Mouse (Mus musculus) megakaryocyte, embryonic 14.5 days (primary cell): ENCODE measurements around the gene S100b. TPM values are rescaled to one million over a fixed set of nuclear protein-coding genes. Genes with fewer than 3 reads are reported as not detected.
A peak's percentile ranks its signal among the peaks of the same experiment; 100 is the strongest.

Source experiments
- H3K27me3 ChIP-seq: replicated peaks from 2 replicates; pipeline ENCODE3; 2012; ENCODE audit warnings: inconsistent platforms
- H3K36me3 ChIP-seq: replicated peaks from 2 replicates; pipeline ENCODE3; 2012; ENCODE audit warnings: low read length, inconsistent platforms, mixed read lengths
- H3K4me1 ChIP-seq: 2 replicates; pipeline ENCODE4 v1.6.1; 2012; ENCODE audit warnings: inconsistent platforms
- H3K4me3 ChIP-seq: replicated peaks from 2 replicates; pipeline ENCODE3; 2012; ENCODE audit warnings: moderate library complexity, mild to moderate bottlenecking, inconsistent platforms
- H3K9me3 ChIP-seq: 2 replicates; pipeline ENCODE4 v1.6.1; 2012; ENCODE audit warnings: inconsistent platforms
- FLI1 ChIP-seq: IDR thresholded peaks from 2 replicates; pipeline ENCODE4 v1.6.1; 2012; ENCODE audit warnings: low read length, inconsistent platforms, mixed read lengths
- GATA1 ChIP-seq: IDR thresholded peaks from 3 replicates; pipeline ENCODE4 v1.6.1; 2012; ENCODE audit warnings: mixed read lengths, low read length, inconsistent platforms, borderline replicate concordance
- polyA plus RNA-seq: library from polyadenylated mRNA; stranded (reverse); fragments of >175 nt; gene quantifications from 2 replicates; pipeline ENCODE4 v1.2.3, GENCODE M21; 2012; ENCODE audit warnings: low replicate concordance; ENCODE audit not compliant: insufficient read depth

Gene S100b
- polyA plus RNA-seq, 1 experiment: not detected

DNA sequence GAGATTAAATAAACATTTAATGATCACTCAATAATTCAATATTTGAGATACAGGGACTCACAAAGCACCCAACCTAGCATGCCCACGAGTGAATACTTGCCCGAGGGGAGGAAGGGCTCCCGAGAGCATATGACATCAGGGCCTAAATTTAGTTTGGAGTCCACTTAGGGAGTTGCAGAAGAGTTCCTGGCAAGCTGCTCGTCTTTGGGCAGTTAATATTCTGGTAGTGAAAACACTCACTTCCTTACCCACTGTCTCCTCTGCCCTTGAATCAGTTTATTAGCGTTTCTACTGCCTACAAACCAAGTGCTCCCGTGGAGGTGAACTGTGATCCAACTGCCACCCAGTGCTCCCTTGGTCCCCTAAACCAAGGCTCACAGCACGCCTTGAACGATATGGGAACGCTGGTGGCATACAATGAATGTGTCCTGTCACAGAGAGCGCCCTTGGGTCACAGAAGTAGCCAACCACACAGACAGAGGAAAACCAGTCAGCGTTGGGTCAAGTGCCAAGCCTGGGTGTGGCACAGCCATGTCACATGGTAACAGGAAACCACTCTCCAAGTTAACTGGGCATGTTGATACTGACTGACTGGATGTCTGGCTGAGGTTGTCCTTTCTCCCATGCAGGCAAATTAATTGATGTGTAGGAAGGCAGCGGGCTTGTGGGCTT, 4.2 kb downstream of the S100b start:
- peaks cover 23% of the 10 kb centered on the region for H3K4me1 ChIP-seq
- no peak for TF ChIP-seq FLI1
- peaks cover 9% of the 10 kb centered on the region for H3K27me3 ChIP-seq
- peak overlapping the region; percentile 50 for H3K4me3 ChIP-seq
- H3K9me3 ChIP-seq: no peaks in the 10 kb centered on the region
- peaks cover 3% of the 10 kb centered on the region for H3K36me3 ChIP-seq

DNA sequence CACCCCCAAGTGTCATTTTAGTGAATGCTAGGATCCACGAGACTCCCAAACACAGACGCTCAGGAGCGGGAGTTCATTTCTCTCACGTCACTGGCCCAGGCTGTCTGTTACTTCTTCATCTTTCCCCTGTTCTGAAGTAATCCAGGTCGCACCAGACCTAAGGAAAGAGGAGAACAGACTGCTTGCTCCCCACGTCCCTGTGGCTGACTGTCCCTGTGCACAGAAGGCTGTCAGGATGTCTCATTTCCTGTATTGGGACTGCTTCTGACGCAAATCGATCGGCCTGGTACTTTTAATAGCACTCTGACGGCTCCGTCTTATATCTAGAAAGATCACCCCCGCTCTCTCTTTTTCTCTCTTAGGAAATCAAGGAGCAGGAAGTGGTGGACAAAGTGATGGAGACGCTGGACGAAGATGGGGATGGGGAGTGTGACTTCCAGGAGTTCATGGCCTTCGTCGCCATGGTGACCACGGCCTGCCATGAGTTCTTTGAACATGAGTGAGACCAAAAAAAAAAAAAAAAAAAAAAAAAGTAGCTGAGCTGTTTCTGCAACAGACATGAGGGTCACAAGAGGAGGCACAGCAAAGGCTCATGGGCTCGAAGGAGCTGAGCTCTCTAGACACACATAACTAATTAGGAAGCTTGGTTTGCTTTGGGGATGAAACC, 6.0 kb downstream of the S100b start:
- no peak for TF ChIP-seq GATA1
- TF ChIP-seq FLI1: no peak
- Histone ChIP-seq H3K4me1 (peaks cover 23% of the 10 kb centered on the region), H3K27me3 (peaks cover 4% of the 10 kb centered on the region), H3K9me3 (no peaks in the 10 kb centered on the region), H3K4me3 (no peak overlapping the region), H3K36me3 (peaks cover 8% of the 10 kb centered on the region)

DNA sequence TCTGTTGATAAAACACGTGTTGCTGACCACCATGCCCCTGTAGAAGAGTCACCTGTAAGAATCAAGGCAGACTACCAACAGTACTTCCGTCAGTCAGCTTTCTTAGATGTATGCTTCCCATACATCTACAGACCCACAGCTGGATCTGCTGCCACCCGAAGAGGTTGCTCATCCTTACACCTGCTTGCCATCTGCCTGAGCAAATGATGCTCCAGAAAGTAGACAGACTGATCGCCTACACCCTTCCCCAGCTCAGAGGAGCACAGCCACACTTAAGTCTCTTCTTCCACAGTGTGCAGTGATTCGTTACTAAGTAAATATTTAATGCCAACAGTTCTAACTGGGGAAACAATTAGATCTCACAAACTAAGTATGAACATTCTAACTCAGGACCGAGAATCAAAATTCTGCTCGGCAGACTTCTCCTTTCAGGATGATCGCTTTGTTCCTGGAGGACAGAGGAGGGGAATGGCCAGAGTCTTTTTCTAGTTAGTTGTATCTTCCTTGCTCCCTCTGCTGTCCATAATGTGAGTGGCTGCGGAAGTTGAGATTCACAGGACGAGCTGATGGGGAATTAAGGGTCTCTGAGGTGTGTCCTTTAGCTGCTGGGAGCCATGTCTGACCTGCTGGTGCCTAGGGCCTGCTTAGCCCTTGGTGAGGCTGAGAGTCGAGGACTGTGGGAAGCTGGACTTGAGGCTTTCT, 6.9 kb downstream of the S100b start:
- Histone ChIP-seq H3K9me3 (no peaks in the 10 kb centered on the region), H3K4me3 (no peak overlapping the region), H3K27me3 (peaks cover 4% of the 10 kb centered on the region), H3K36me3 (peaks cover 13% of the 10 kb centered on the region), H3K4me1 (peaks cover 23% of the 10 kb centered on the region)
- TF ChIP-seq FLI1 (no peak), GATA1 (no peak)

DNA sequence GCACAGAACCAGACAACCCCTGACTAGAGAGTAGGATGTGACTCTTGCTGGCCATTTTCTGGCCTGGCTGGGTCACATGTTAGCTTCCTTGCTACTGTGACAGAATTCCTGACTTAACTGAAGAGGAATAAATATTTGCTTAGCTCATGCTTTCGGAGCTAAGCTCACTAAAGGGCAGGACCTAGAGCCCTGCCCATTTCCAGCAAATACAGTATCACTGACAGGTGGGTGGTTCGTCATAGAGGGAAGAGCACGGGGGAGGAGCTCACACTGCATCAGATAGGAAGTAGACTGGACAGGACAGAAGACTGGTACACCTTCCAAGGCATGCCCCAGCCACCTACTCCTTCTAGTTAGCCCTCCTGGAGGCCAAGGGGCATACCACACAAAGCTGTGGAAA, 7.8 kb downstream of the S100b start:
- Histone ChIP-seq H3K4me3 (no peak overlapping the region), H3K4me1 (peaks cover 23% of the 10 kb centered on the region), H3K27me3 (peaks cover 1% of the 10 kb centered on the region), H3K36me3 (peaks cover 22% of the 10 kb centered on the region), H3K9me3 (no peaks in the 10 kb centered on the region)
- no peak for TF ChIP-seq FLI1
- TF ChIP-seq GATA1: no peak

DNA sequence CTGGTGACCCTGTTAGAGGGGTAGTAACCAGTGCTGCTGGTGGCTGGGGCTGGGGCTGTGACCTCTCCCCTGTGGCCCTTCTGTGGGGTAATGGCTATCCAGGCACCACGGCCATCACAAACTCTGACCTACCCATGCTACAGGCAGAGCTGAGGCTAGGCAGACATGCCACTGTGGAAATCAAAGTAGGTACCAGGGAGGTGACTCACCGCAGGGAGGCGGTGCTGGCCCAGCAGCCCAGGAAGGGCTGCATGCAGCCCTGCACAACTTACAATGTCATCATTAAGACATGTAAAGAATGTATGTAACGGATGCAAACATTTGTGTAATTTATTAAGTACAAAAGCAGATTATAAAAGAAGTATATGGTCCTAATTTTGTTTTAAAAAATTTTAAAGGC, 8.8 kb downstream of the S100b start:
- Histone ChIP-seq H3K36me3 (peaks cover 29% of the 10 kb centered on the region), H3K27me3 (peaks cover 1% of the 10 kb centered on the region), H3K4me1 (peaks cover 16% of the 10 kb centered on the region), H3K9me3 (no peaks in the 10 kb centered on the region), H3K4me3 (no peak overlapping the region)
- TF ChIP-seq FLI1 (no peak), GATA1 (no peak)

DNA sequence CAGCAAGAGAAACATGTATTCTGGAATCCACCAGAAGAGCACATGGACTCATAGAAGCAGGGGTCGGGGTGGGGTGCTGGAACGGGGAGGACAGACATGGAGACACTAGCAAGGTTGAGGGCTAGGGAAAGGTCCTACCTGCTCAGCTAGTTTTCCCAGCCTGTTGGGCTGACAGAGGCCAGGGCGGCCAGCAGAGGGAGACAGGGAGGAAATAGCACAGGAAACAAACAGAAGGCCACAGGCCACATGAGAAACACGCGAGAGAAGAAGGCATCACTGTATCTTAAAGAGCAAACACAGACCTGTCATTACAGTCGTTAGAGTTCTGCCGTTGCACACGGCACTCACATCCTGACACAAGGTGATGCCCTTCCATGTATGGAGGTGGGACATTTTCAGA, 17.6 kb downstream of the S100b start:
- H3K4me1 ChIP-seq: peaks cover 19% of the 10 kb centered on the region
- H3K36me3 ChIP-seq: peaks cover 90% of the 10 kb centered on the region
- H3K9me3 ChIP-seq: no peaks in the 10 kb centered on the region
- no peaks in the 10 kb centered on the region for H3K27me3 ChIP-seq
- TF ChIP-seq GATA1: no peak
- TF ChIP-seq FLI1: no peak
- H3K4me3 ChIP-seq: no peak overlapping the region

DNA sequence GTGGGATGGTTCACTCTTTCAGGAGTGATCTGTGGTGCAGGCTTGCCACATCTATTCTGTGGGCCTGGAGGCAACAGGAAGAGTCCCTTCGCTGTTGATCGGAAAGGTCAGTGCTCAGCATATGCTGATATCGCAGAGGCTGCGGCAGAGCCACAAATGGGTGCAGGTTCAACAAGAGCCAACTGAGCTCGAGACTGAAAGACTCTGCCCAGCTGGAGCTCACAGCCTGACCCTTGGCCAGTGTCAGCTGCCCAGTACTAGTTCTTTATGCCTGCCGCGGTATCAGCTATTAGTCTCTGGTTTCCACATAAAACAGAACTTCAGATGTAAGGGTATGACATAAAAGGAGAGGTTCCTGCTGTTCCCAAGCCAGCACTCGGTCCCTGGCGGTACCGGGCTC, 21.6 kb downstream of the S100b start:
- H3K36me3 ChIP-seq: peaks cover 85% of the 10 kb centered on the region
- TF ChIP-seq GATA1: no peak
- TF ChIP-seq FLI1: no peak
- H3K27me3 ChIP-seq: no peaks in the 10 kb centered on the region
- no peaks in the 10 kb centered on the region for H3K9me3 ChIP-seq
- peaks cover 14% of the 10 kb centered on the region for H3K4me1 ChIP-seq
- H3K4me3 ChIP-seq: no peak overlapping the region

DNA sequence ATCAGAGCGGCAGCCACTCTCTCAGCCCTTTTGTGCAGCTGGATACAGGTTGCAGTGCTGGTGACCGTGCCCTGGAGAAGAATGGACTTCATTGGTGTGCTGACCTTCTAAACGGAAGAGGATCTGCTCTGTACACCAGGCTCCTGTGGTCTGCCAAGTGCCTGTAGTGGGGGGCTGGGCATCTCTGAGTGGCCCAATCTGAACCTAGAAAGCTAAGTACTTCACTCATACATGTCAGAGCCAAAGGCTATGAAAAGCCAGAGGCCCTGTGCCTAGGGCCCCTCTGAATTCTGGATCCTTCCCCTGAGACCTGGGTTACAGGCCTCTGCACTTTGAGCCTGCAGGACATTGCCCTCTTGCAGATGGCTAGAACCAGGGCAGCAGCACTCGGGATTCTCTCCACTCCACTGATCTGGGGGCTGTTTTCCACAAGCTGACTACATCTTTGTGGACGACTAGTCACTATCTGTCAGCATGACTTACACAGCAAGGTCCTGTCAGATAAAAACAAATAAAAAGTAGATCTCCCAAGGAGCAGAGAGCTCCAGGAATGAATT, 25.0 kb downstream of the S100b start:
- peaks cover 75% of the 10 kb centered on the region for H3K36me3 ChIP-seq
- no peaks in the 10 kb centered on the region for H3K27me3 ChIP-seq
- TF ChIP-seq GATA1: no peak
- no peak for TF ChIP-seq FLI1
- no peaks in the 10 kb centered on the region for H3K9me3 ChIP-seq
- H3K4me1 ChIP-seq: no peaks in the 10 kb centered on the region
- no peak overlapping the region for H3K4me3 ChIP-seq

DNA sequence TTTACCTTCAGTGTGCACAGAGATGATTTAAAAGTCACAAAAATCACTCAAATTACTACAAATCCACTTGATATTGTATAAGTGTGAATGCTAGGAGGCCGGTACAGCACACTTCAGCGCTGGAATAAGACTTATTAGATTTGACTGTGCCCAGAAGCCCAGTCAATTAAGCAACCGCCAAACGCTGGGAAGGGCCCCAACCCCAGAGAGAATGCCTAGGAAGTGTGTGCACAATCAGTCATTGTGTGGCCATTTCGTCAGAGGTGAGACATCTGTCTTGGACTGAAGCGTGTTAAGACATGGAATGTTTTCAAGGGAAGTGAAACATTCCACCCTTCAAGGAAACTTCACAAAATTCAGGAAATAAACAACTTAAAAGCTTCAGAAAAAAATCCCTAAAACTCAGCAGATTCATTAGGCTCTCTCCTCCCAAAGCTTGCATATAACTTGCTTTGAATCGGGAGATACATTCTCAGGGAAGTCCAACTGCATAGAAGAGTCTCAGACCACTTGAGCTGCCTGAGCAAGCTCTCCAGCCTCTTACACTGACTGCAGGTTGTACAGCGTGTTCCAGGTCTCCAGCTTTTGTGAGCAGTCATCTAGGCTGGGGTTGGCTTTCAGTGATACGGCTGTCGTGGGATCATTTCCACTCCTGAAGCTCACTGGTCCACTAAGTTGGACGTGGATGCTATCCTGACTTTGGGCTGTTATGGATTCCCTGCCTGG, 34.8 kb downstream of the S100b start:
- Histone ChIP-seq H3K4me1 (peaks cover 10% of the 10 kb centered on the region), H3K4me3 (no peak overlapping the region), H3K27me3 (no peaks in the 10 kb centered on the region), H3K9me3 (no peaks in the 10 kb centered on the region), H3K36me3 (peaks cover 74% of the 10 kb centered on the region)
- no peak for TF ChIP-seq GATA1
- no peak for TF ChIP-seq FLI1

DNA sequence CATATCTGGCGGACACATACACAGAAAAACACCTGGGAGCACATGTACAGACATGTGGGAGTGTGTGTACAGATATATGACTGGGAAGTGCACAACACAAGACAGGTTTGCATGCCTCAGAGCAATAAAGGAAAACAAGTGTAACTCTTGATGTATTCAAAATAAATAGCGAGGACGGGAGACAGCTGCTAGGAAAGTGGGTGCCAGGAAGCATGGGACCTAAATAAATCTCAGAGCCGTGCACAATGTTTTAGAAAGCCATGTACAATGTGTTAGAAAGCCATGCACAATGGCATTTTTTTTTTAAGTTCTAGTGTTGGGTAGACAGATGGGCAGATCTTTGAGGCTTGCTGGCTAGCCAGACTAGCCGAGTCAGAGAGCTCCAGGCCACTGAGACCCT, 35.4 kb downstream of the S100b start:
- Histone ChIP-seq H3K36me3 (peaks cover 75% of the 10 kb centered on the region), H3K27me3 (no peaks in the 10 kb centered on the region), H3K4me3 (no peak overlapping the region), H3K9me3 (no peaks in the 10 kb centered on the region), H3K4me1 (peaks cover 15% of the 10 kb centered on the region)
- TF ChIP-seq FLI1: no peak
- no peak for TF ChIP-seq GATA1
